Mouse (Mus musculus): Measurements from ENCODE around the gene Hsf2bp. TPM values are rescaled to one million over a fixed set of nuclear protein-coding genes. Genes with fewer than 3 reads are reported as not detected.

Hsf2bp gene
- total and polyA plus RNA-seq, 3 experiments, result 0.34 to 1.0 (median 0.75) TPM

DNA sequence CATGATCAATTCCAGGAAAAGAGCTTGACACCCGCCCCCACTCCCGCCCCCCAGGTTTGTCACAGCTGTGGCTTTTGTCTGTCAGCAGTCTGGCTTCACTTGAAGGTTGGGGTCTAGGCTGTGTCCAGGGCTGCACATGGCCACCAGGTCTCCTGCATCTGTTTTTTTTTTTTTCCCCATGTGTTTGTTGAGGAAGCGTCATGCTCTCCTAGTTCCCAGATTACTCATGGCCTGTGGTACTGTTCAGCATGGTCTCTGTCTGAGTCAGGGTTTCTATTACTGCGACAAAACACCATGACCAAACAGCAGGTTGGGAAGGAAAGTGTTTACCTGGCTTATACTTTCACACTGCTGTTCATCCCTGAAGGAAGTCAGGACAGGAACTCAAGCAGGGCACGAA is 121.8 kb downstream of the Hsf2bp start (continued):
- TF ChIP-seq GABPA (IDR thresholded peaks at IDR 0.05; ENCODE audit: insufficient replicate concordance, low read depth, low read length), result no peak
- TF ChIP-seq NRF1 (IDR thresholded peaks at IDR 0.05; ENCODE audit: low read depth, low read length), result no peak
- TF ChIP-seq RAD21 (IDR thresholded peaks at IDR 0.05; ENCODE audit: low read depth, low read length), result no peak
- no peak for TF ChIP-seq UBTF (IDR thresholded peaks at IDR 0.05; ENCODE audit: low read depth, low read length)
- no peak for TF ChIP-seq ZKSCAN1 (IDR thresholded peaks at IDR 0.05; ENCODE audit: borderline replicate concordance, low read depth, low read length)
- no peak; the same call in 1 of the 2 replicates for TF ChIP-seq MEF2A (IDR thresholded peaks at IDR 0.05; ENCODE audit: borderline replicate concordance, low read depth, low read length)
- no peak for TF ChIP-seq KAT2A (IDR thresholded peaks at IDR 0.05; ENCODE audit: insufficient replicate concordance, low read length)
- TF ChIP-seq ZC3H11A (IDR thresholded peaks at IDR 0.05; ENCODE audit: low read depth, low read length), result no peak

DNA sequence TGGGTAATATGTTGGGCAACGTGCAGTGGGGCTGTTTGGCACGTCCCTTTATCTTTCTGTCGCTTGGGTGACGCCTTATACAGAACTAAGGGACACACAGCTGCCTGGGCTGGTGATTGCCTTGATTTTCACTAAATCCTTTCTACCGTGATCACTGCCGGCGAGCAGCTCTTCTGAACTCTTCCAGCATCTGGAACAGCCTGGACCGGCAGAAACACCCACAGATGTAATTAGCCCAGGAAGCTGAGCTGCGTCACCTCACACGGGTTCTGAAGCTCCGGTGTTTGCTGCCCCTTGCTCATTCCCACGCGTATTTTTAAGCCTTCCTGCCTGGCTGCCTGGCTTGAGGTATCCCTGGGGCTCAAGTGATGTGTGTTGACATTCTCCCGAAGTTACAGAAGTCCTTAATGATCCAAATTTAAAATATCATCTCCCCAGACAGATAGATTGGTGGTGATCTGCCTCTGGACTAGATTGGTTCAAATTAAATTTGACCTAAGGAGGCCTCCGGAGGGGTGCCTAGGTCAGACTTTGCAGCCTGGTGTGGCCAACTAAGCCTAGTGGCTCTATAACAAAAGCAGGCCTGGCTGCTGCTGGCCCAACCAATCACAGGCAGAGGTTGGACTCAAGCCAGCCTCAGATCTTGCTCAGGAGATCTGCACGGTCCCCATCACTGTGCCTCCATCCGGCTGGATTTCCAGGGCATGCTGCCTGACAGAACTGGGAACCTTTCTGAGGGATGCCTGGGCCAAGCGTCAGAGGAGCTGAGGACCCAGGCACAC is 123.1 kb downstream of the Hsf2bp start:
- in situ Hi-C loops (cut with MboI; ENCODE audit: low pct_ligation_motif_present, low pct_unique_long_range_greater_than_20kb, low sequenced_read_pairs) (no loop called here), dilution Hi-C loops (cut with MboI; ENCODE audit: extremely low pct_ligation_motif_present, extremely low pct_unique_long_range_greater_than_20kb, low sequenced_read_pairs) (no loop called here)

DNA sequence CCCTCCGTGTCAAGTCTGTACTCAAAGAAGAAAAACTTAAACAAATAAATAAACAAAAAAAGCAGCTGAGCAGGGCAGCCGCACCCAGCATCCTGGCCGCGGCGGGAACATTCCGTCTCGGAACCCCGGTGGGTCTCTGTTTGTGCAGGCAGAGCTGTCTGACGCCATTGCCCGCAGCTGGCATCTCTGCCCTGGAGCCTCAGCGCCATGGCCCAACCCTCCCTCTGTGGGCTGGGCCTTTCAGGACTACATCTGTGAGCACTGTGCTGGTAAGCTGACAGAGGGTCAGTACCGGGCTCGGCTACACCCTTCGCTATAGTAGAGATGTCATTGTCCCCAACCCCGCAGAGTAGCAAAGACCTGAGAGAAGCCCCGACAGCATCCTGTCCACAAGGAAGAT is 123.8 kb downstream of the Hsf2bp start:
- H3K4me3 ChIP-seq (replicated peaks in 1 of 3; ENCODE audit: low read depth in 2 of 3, low read length in 2 of 3, poor library complexity in 1 of 3), result no peak overlapping the region
- H3K4me1 ChIP-seq (ENCODE audit: control insufficient read depth in 1 of 2, insufficient read depth in 2 of 2), result peaks cover 25 to 50% of the 10 kb centered on the region in 2 experiments
- H3K9ac ChIP-seq (ENCODE audit: insufficient read depth, low read depth), result no peak overlapping the region
- H3K9me3 ChIP-seq (replicated peaks; ENCODE audit: low read length), result no peaks in the 10 kb centered on the region
- TF ChIP-seq MAZ (IDR thresholded peaks at IDR 0.05; ENCODE audit: low read depth, low read length), result no peak
- no peak for TF ChIP-seq MEF2A (IDR thresholded peaks at IDR 0.05; ENCODE audit: borderline replicate concordance, low read depth, low read length)
- no peak for TF ChIP-seq ZMIZ1 (IDR thresholded peaks at IDR 0.05; ENCODE audit: low read depth, low read length)
- TF ChIP-seq JUN (IDR thresholded peaks at IDR 0.05; ENCODE audit: insufficient read depth, low read depth, low read length), result no peak
- no peak for TF ChIP-seq USF1 (IDR thresholded peaks at IDR 0.05; ENCODE audit: low read depth, low read length)
- TF ChIP-seq MXI1 (IDR thresholded peaks at IDR 0.05; ENCODE audit: low read depth, low read length), result no peak
- TF ChIP-seq MYC (IDR thresholded peaks at IDR 0.05; ENCODE audit: low read depth, low read length), result no peak
- TF ChIP-seq ETS1 (conservative IDR thresholded peaks at IDR 0.05; ENCODE audit: low read depth, low read length), result no peak
- TF ChIP-seq ELF1 (IDR thresholded peaks at IDR 0.05; ENCODE audit: low read depth, low read length), result no peak
- TF ChIP-seq TCF12 (IDR thresholded peaks at IDR 0.05; ENCODE audit: low read depth, low read length), result no peak
- TF ChIP-seq RCOR1 (conservative IDR thresholded peaks at IDR 0.05; ENCODE audit: low read depth, low read length), result no peak
- no peaks in the 10 kb centered on the region for H3K79me2 ChIP-seq (replicated peaks; ENCODE audit: control insufficient read depth, extremely low read depth, insufficient read depth, poor library complexity, severe bottlenecking)
- DNase-seq (ENCODE audit: extremely low read depth), result no peak
- dilution Hi-C loops (cut with MboI; ENCODE audit: extremely low pct_ligation_motif_present, extremely low pct_unique_long_range_greater_than_20kb, low sequenced_read_pairs), result no loop called here
- H3K36me3 ChIP-seq (replicated peaks in 1 of 2; ENCODE audit: control insufficient read depth in 1 of 2, insufficient read depth in 1 of 2, low read length in 1 of 2), result peaks cover 0 to 3% of the 10 kb centered on the region in 2 experiments
- H3K4me2 ChIP-seq (ENCODE audit: insufficient read depth, low read depth, poor library complexity, severe bottlenecking), result no peak overlapping the region
- in situ Hi-C loops (cut with MboI; ENCODE audit: low pct_ligation_motif_present, low pct_unique_long_range_greater_than_20kb, low sequenced_read_pairs), result no loop called here
- H3K27ac ChIP-seq (ENCODE audit: insufficient read depth, low read depth), result no peak overlapping the region
- H3K27me3 ChIP-seq (replicated peaks), result no peaks in the 10 kb centered on the region

More for the DNA sequence above, 123.1 kb downstream of the Hsf2bp start:
- DNase-seq (ENCODE audit: extremely low read depth), result no peak
- peaks cover 0 to 3% of the 10 kb centered on the region in 2 experiments for H3K36me3 ChIP-seq (replicated peaks in 1 of 2; ENCODE audit: control insufficient read depth in 1 of 2, insufficient read depth in 1 of 2, low read length in 1 of 2)
- no peak overlapping the region for H3K4me2 ChIP-seq (ENCODE audit: insufficient read depth, low read depth, poor library complexity, severe bottlenecking)
- no peaks in the 10 kb centered on the region for H3K27me3 ChIP-seq (replicated peaks)
- H3K9me3 ChIP-seq (replicated peaks; ENCODE audit: low read length), result no peaks in the 10 kb centered on the region
- no peak overlapping the region for H3K9ac ChIP-seq (ENCODE audit: insufficient read depth, low read depth)
- H3K27ac ChIP-seq (ENCODE audit: insufficient read depth, low read depth), result no peak overlapping the region
- TF ChIP-seq ZKSCAN1 (IDR thresholded peaks at IDR 0.05; ENCODE audit: borderline replicate concordance, low read depth, low read length) (no peak), UBTF (IDR thresholded peaks at IDR 0.05; ENCODE audit: low read depth, low read length) (no peak), SIN3A (IDR thresholded peaks at IDR 0.05; ENCODE audit: low read length) (no peak), RCOR1 (conservative IDR thresholded peaks at IDR 0.05; ENCODE audit: low read depth, low read length) (no peak), USF1 (IDR thresholded peaks at IDR 0.05; ENCODE audit: low read depth, low read length) (no peak), KAT2A (IDR thresholded peaks at IDR 0.05; ENCODE audit: insufficient replicate concordance, low read length) (no peak), NRF1 (IDR thresholded peaks at IDR 0.05; ENCODE audit: low read depth, low read length) (no peak), IRF4 (IDR thresholded peaks at IDR 0.05; ENCODE audit: low read depth, low read length) (no peak), USF2 (conservative IDR thresholded peaks at IDR 0.05; ENCODE audit: low read depth, low read length) (no peak)
- no peaks in the 10 kb centered on the region for H3K79me2 ChIP-seq (replicated peaks; ENCODE audit: control insufficient read depth, extremely low read depth, insufficient read depth, poor library complexity, severe bottlenecking)
- no peak overlapping the region for H3K4me3 ChIP-seq (replicated peaks in 1 of 3; ENCODE audit: low read depth in 2 of 3, low read length in 2 of 3, poor library complexity in 1 of 3)
- peaks cover 25 to 44% of the 10 kb centered on the region in 2 experiments for H3K4me1 ChIP-seq (ENCODE audit: control insufficient read depth in 1 of 2, insufficient read depth in 2 of 2)

Measured in CH12.LX (cell line).